Mouse (Mus musculus) adrenal gland, adult 2 months (tissue): ENCODE data around the gene Lce1a2. TPM values are rescaled to one million over a fixed set of nuclear protein-coding genes. Genes with fewer than 3 reads are reported as not detected.

Experiments
- DNase-seq: peaks from one replicate; pipeline ENCODE4 v3.0.0; 2021
- long read RNA-seq: library from polyadenylated mRNA; stranded (forward); transcript quantifications from one replicate; pipeline ENCODE4 v2.0.0, GENCODE M21; 2021
- polyA plus RNA-seq: library from polyadenylated mRNA; depleted of rRNA; stranded (reverse); fragments of >200 nt; gene quantifications from 2 replicates; pipeline ENCODE4 v1.2.3, GENCODE M21; 2012; rRNA removed
- total RNA-seq, 2 experiments: library from RNA; stranded (reverse); gene quantifications; 2 replicates each; pipeline ENCODE4 v1.2.3; 2021

Gene Lce1a2
- total RNA-seq (not detected), polyA plus RNA-seq (not detected in 2 replicates)
- long read RNA-seq: 0 reads

DNA sequence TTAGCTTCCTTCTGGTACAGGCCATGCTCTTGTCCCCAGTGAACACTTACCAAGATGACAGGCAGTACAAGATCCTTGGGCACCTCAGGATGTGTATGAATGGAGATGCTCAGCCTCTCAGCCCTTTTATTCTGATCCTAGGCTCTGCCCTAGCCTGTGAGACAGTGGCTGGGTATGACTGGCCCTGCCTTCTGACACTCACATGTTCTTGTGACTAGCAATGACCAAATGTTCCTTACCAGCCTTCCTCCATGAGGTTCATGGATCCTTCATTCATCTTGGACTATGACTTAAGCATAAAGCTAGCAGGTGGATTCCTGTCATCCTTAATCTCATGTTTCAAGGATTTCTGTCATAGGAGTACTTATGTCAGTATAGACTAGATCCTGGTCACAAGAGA is at the start of gene Lce1a2:
TSS of gene Lce1a2 (minus strand) at position 101 of the 400 bp plus-strand sequence.
- no peak for DNase-seq

DNA sequence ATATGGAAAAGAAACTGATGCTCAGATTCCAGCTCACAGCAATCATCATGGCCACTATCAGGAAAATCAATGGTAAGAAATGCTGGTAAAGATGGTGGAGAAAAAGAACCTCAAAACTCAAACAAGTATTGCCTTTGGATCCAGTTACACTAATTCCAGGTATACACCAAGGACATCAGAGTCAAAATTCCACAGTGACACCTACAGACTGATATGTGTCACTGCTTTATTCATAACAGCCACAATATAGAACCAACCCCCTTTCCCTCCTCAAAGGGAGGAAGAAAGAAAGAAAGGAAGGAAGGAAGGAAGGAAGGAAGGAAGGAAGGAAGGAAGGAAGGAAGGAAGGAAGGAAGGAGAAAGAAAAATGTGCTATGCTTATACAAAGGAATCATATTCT is 45.0 kb upstream of the Lce1a2 start:
- DNase-seq: no peak

DNA sequence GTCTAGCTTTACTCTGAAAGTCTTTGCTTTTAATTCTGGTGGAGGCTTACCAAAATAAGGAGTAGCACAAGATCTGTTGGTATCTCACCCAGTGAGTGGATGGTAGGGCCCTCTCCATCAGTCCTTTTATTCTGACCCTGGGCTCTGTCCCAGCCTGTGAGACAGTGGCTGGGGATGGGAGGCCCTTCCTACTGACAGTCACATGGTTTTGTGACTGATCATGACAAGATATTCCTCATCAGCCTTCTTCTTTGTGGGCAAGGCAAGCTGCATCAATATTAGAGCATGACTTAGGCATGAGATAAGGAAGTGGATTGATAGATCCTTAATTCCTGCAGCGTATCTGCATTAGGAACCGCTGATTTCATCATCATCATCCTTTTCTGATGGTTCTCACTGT is 38.9 kb upstream of the Lce1a2 start, which contains the start of gene Lce1e:
TSS of gene Lce1e (minus strand) at position 101 of the 400 bp plus-strand sequence.
- DNase-seq: no peak

DNA sequence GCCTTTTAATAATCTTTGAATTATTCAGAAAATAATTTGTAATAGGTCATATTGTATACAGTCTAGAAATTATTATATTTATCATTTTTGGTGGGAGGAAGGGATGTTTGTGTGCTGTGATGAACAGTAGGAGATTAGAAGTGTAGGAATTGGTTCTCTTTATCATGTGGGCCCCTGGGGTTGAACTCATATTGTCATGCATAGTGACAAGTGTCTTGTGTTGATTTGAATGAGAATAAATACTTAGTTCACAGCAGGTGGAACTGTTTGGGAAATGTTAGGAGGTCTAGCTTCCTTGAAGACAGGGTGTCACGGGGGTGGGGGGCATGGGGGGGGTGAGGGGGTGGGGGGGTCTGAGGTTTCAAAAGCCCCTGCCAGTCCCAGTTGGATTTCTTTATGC is 24.5 kb upstream of the Lce1a2 start:
- no peak for DNase-seq

DNA sequence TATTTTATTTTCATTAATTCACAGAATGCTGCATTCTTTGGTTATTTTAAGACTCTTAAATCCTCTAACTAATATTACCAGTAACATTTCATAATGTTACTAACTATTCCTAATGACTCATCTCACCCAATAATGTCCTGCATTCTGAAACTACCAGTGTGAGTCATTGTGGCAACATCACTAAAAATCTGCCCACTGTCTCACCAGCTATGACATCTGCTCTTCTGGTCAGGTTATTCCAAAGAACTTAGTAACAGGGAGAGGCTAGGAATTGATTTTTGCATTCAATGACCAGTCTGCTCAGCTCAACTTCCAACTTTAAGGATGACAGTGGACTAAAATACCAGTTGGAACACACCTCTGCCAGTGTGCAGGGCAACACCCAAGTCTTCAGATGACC is 21.6 kb upstream of the Lce1a2 start:
- DNase-seq: peak; percentile 10

DNA sequence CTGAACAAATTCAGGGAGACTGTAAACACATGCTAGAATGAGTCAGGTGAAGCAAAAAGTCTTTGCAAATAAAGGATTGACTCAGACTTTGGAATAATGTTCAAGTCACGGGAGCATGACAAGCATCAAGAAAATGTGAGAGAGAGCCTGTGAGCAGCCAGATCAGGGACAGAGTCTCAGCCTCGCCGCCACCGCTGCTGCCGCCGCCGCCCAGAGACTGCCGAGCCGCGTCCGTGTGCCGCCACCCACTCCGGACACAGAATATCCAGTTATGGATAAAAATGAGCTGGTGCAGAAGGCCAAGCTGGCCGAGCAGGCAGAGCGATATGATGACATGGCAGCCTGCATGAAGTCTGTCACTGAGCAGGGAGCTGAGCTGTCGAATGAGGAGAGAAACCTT is 19.0 kb upstream of the Lce1a2 start:
- DNase-seq: peak; percentile 24

DNA sequence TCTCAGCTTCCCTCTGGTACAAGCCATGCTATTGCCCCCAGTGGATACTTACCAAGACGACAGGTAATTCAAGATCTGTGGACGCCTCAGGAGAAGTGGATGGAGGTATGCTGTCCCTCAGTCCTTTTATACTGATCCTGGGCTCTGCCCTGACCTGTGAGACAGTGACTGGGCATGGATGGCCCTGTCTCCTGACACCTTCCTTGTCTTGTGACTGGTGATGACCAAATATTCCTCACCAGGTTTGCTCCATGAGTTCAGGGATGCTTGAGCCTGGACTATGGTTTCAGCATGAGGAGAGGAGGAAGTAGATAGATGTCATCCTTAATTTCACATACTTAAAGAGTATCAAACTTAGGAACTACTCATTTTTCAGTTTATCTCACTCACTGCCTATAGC is 17.0 kb upstream of the Lce1a2 start, which contains the start of gene Lce1d:
TSS of gene Lce1d (minus strand) at position 101 of the 400 bp plus-strand sequence.
- no peak for DNase-seq

DNA sequence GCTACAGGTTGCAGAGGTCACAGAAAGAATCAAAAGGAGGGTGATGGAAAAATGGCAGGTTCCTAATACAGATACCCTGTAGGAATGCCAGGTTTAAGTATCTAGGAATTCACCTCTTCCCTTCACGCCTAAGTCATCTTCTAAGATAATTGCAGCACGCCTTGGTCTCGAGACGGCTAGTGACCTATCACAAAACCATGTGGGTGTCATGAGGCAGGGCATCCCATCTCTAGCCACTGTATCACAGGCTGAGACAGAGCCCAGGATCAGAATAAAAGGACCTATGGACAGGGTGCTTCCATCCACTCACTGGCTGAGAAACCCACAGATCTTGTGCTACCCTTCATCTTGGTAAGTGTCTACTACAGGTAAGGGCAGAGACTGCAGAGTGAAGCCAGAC is 8.8 kb upstream of the Lce1a2 start, which contains the start of gene Lce1c:
TSS of gene Lce1c (plus strand) at position 301 of the 400 bp plus-strand sequence.
- no peak for DNase-seq

DNA sequence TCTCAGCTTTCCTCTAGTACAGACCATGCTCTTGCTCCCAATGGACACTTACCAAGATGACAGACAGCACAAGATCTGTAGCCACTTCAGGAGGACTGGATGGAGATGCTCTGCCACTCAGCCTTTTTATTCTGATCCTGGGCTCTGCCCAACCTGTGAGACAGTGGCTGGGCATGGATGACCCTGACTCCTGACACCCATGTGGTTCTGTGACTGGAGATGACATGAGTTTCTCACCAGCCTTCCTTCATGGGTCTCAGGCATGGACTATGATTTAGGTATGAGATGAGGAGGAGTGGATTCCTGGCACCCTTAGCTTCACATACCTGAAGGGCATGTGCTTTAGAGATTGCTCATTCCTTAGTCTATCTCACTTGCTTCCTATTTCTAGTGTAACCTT is 13.3 kb downstream of the Lce1a2 start, which contains the start of gene Lce1b:
TSS of gene Lce1b (minus strand) at position 101 of the 400 bp plus-strand sequence.
- DNase-seq: no peak

DNA sequence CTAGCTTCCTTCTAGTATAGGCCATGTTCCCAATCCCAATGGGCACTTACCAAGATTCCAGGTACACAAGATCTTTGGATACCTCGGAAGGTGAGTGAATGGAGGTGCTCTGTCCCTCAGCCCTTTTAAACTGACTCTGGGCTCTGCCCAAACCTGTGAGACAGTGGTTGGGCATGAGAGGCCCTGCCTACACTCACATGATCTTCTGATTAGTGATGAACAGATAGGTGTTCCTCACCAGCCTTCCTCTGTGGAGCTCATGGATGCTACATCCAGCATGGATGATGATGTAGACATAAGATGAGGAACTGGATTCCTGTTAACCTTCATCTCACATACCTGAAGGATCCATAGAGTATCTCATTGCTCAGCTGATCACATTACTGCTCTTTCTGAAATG is 21.9 kb downstream of the Lce1a2 start, which contains the start of gene Lce1a1:
TSS of gene Lce1a1 (minus strand) at position 101 of the 400 bp plus-strand sequence.
- DNase-seq: no peak

DNA sequence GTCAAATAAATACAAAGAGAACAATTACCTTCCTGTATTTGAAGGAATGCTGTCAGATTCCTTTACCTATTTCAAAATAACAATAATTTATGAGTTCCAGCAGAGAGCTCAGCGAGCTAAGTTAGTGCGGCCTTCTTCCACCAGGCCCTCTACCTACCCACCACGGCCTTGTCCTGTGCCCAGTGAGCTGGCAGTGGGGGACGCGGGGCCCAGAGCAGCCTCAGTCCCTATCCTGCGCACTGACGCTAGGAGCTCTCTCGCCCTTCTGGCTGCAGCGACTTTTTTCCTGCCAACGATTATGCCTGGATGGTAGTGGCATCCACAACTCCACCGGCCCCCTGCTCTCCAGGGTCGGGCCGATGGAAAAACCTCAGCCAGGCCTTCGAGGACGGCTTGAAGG is 30.3 kb downstream of the Lce1a2 start:
- no peak for DNase-seq

DNA sequence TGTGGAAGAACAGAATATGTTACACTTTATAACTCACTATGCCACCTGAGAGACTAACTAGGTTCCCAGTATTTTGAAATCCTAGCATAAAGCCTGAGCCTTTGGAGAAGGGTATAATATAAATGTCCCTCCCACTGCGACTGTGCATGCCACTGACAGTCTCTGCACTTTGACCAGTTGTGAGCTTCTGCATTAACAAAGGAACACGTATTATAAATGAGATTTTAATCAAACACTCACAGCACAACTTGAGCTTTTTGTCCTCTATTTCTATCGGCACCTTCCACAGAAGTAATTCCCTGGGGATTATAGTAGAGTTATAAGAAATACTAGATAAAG is 31.5 kb downstream of the Lce1a2 start:
- no peak for DNase-seq

DNA sequence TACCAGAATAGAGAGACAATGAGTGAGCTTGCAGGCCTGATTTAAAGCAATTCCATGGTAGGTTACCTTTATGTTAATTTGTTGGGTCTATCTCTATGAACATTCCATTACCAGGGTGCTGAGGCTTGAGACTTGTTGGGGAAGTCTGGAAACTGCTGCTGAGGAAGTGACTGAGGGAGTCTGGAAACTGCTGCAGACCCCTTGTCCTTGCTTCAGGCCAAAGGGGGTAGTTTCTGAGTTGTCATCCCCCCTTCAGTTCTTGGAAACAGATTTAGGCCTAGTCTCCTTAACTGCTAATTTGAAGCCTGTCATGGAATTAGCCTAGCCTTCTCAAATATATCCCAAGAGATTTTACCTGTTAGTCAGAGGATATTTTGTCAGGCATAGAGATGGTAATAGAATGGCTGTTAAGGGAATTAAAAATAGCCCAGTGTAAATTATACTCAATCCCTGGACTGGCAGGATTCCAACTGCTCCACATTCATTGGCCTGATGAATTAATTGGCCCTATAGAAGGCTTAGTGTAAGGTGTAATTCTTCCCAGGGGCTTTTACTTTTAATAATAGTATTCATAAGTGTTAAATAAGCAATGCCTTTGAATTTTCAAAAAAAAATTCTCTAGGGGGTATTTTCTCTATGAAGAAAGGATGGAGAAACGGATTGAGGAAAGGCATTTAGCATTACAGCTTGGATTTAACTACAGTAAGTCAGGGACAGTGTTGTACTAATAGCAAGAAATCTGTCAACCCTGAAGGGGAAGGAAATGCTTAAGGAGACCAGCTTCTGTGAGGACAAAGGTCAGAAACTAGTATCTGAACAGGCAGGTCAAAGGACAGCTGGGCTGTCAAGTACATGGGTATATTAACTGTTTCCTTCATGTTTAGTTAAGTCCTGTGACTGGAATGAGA is 32.1 kb downstream of the Lce1a2 start:
- DNase-seq: no peak

DNA sequence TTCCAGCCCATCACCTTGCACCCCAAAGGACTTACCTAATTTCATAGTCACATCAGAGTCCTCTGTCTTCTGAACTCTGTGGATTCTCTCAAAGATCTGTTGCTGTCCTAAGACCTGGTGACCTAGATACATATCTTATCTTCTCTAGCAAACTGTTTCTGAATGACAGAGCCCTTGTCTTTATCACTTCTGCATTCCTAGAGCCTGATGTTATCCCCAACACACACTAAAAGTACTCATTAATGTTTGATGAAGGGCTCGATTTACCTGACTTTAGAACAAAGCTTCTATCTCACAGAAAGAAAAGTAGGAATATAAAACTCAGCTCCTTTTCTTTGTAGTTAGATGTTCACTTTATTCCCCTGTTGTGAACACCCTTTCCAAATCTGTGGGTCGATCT is 48.6 kb downstream of the Lce1a2 start, which contains the start of gene Lce6a:
TSS of gene Lce6a (minus strand) at position 101 of the 400 bp plus-strand sequence.
- DNase-seq: no peak

Other genes with a start within 250 kb of the Lce1a2 start
- 1 to 10 TPM; 4.6 to 6.3 TPM for gene Gm9774, start 240.9 kb downstream of the Lce1a2 start, total RNA-seq
- 17.5 and 20.8 TPM in 2 replicates for gene Gm9774, start 240.9 kb downstream of the Lce1a2 start, polyA plus RNA-seq
- gene Sprr2k, start 237.7 kb downstream of the Lce1a2 start, total RNA-seq: not detected
- not detected in 2 replicates for gene Sprr2k, start 237.7 kb downstream of the Lce1a2 start, polyA plus RNA-seq
- gene Sprr1b, start 231.5 kb downstream of the Lce1a2 start, total RNA-seq: not detected
- not detected in 2 replicates for gene Sprr1b, start 231.5 kb downstream of the Lce1a2 start, polyA plus RNA-seq
- not detected for gene Sprr3, start 211.6 kb downstream of the Lce1a2 start, total RNA-seq
- 0.39 TPM in 1 of 2 replicates, not detected in the other for gene Sprr3, start 211.6 kb downstream of the Lce1a2 start, polyA plus RNA-seq
- gene Sprr1a, start 184.4 kb downstream of the Lce1a2 start, total RNA-seq: under 1 TPM in 1 of 2 experiments, not detected in 1; 0.38 TPM
- gene Sprr1a, start 184.4 kb downstream of the Lce1a2 start, polyA plus RNA-seq: 0.21 and 0.56 TPM in 2 replicates
- not detected for gene Sprr4, start 169.8 kb downstream of the Lce1a2 start, total RNA-seq
- not detected in 2 replicates for gene Sprr4, start 169.8 kb downstream of the Lce1a2 start, polyA plus RNA-seq
- not detected for gene 2310046K23Rik, start 135.8 kb downstream of the Lce1a2 start, total RNA-seq
- not detected in 2 replicates for gene 2310046K23Rik, start 135.8 kb downstream of the Lce1a2 start, polyA plus RNA-seq
- gene Ivl, start 96.6 kb downstream of the Lce1a2 start, total RNA-seq: not detected
- gene Ivl, start 96.6 kb downstream of the Lce1a2 start, polyA plus RNA-seq: not detected in 2 replicates
- gene Smcp, start 81.3 kb downstream of the Lce1a2 start, total RNA-seq: not detected
- not detected in 2 replicates for gene Smcp, start 81.3 kb downstream of the Lce1a2 start, polyA plus RNA-seq
- gene 2210017I01Rik, start 62.8 kb downstream of the Lce1a2 start, total RNA-seq: not detected
- gene 2210017I01Rik, start 62.8 kb downstream of the Lce1a2 start, polyA plus RNA-seq: not detected in 2 replicates
- not detected for gene Lce6a, start 48.7 kb downstream of the Lce1a2 start, total RNA-seq
- gene Lce6a, start 48.7 kb downstream of the Lce1a2 start, polyA plus RNA-seq: not detected in 2 replicates
- not detected for gene Lce1a1, start 22.0 kb downstream of the Lce1a2 start, total RNA-seq
- gene Lce1a1, start 22.0 kb downstream of the Lce1a2 start, polyA plus RNA-seq: 0.33 TPM in 1 of 2 replicates, not detected in the other
- not detected for gene Lce1b, start 13.4 kb downstream of the Lce1a2 start, total RNA-seq
- not detected in 2 replicates for gene Lce1b, start 13.4 kb downstream of the Lce1a2 start, polyA plus RNA-seq
- not detected for gene Lce1c, start 8.9 kb upstream of the Lce1a2 start, total RNA-seq
- not detected in 2 replicates for gene Lce1c, start 8.9 kb upstream of the Lce1a2 start, polyA plus RNA-seq
- gene Lce1d, start 16.9 kb upstream of the Lce1a2 start, total RNA-seq: not detected
- not detected in 2 replicates for gene Lce1d, start 16.9 kb upstream of the Lce1a2 start, polyA plus RNA-seq
- not detected for gene Lce1e, start 38.8 kb upstream of the Lce1a2 start, total RNA-seq
- not detected in 2 replicates for gene Lce1e, start 38.8 kb upstream of the Lce1a2 start, polyA plus RNA-seq
- not detected for gene Lce1f, start 50.0 kb upstream of the Lce1a2 start, total RNA-seq
- gene Lce1f, start 50.0 kb upstream of the Lce1a2 start, polyA plus RNA-seq: not detected in 2 replicates
- not detected for gene Gm38119, start 68.8 kb upstream of the Lce1a2 start, total RNA-seq
- not detected in 2 replicates for gene Gm38119, start 68.8 kb upstream of the Lce1a2 start, polyA plus RNA-seq
- not detected for gene Lce1g, start 82.0 kb upstream of the Lce1a2 start, total RNA-seq
- 0.12 TPM in 1 of 2 replicates, not detected in the other for gene Lce1g, start 82.0 kb upstream of the Lce1a2 start, polyA plus RNA-seq
- not detected for gene Lce1h, start 94.8 kb upstream of the Lce1a2 start, total RNA-seq
- gene Lce1h, start 94.8 kb upstream of the Lce1a2 start, polyA plus RNA-seq: not detected in 2 replicates
- not detected for gene Lce1i, start 108.6 kb upstream of the Lce1a2 start, total RNA-seq
- gene Lce1i, start 108.6 kb upstream of the Lce1a2 start, polyA plus RNA-seq: not detected in 2 replicates
- not detected for gene Lce1j, start 120.2 kb upstream of the Lce1a2 start, total RNA-seq
- not detected in 2 replicates for gene Lce1j, start 120.2 kb upstream of the Lce1a2 start, polyA plus RNA-seq
- not detected for gene Lce1k, start 137.6 kb upstream of the Lce1a2 start, total RNA-seq
- gene Lce1k, start 137.6 kb upstream of the Lce1a2 start, polyA plus RNA-seq: not detected in 2 replicates
- not detected for gene Kprp, start 156.9 kb upstream of the Lce1a2 start, total RNA-seq
- not detected in 2 replicates for gene Kprp, start 156.9 kb upstream of the Lce1a2 start, polyA plus RNA-seq
- not detected for gene Lce1l, start 181.0 kb upstream of the Lce1a2 start, total RNA-seq
- gene Lce1l, start 181.0 kb upstream of the Lce1a2 start, polyA plus RNA-seq: not detected in 2 replicates
- gene 2310050C09Rik, start 199.9 kb upstream of the Lce1a2 start, total RNA-seq: not detected
- gene 2310050C09Rik, start 199.9 kb upstream of the Lce1a2 start, polyA plus RNA-seq: not detected in 2 replicates